Mouse (Mus musculus) common myeloid progenitor, adult 5-6 weeks (primary cell): Measurements from ENCODE around the gene Lrch3. TPM values are rescaled to one million over a fixed set of nuclear protein-coding genes. Genes with fewer than 3 reads are reported as not detected.
"Not testable (repeated sequence)": the region's sequence is repeated elsewhere in the genome, so short reads cannot be mapped to it uniquely, and the experiment has no call there.

Source experiments
- ATAC-seq: replicated peaks from 2 replicates; pipeline ENCODE4 v1.8.0; 2016; ENCODE audit warnings: low read depth, mild to moderate bottlenecking, moderate TSS enrichment, inconsistent platforms; ENCODE audit not compliant: poor library complexity, severe bottlenecking
- total RNA-seq: library from RNA; stranded (forward); fragments of 200-1000, 187-1606 nt; gene quantifications from 2 replicates; pipeline ENCODE4 v1.2.3, GENCODE M21; 2017

Lrch3 gene
- total RNA-seq, 1 experiment from 2014 or later = 20.0 TPM

DNA sequence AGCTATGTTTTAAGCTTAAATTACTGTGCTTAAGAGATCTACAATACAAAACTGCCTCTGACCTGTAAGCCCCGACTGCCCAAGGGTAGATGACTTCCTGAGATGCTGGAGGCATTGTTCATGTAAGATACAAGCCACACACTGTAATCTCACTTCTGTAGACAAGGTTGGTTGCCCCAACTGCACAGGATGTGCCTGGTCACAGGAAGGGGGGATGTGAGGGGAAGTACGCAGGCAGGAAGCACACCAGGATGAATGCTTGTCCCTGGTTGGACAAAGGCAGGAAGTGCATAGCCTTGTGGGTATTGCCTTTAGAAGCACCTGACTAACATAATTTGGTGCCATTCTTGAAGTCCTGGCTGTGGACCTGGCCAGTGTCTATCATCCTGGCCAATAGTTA, 129.4 kb downstream of the Lrch3 start:
- ATAC-seq = no peak; the same call in 1 of the 2 replicates

GRCm38 (mm10) chr16:33048004-33048403, 134.1 kb downstream of the Lrch3 start:
- ATAC-seq = no peak

GRCm38 (mm10) chr16:33048686-33049085, 134.8 kb downstream of the Lrch3 start:
- no peak for ATAC-seq

DNA sequence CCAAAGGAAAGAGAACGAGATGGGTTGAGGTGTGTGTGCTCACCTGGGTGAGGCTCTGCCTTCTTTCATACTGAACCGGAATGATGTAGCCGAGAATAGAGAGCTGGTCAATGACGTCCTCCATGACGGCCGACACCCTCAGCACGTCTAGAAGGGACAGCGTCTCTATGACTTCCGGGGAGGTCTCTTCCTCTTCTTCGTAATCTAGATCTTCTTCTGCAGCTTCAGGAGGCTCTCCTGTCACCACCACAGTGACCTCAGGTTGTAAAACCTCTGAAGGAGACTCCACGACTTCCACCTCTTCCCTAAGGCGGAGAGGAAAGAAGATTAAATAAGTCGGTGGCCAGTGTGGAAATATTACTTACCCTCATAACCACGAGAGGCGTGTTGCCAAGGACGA, 135.9 kb downstream of the Lrch3 start:
- no peak for ATAC-seq

- ATAC-seq = no peak
Measured at GRCm38 (mm10) chr16:33053141-33053540, 139.2 kb downstream of the Lrch3 start.

DNA sequence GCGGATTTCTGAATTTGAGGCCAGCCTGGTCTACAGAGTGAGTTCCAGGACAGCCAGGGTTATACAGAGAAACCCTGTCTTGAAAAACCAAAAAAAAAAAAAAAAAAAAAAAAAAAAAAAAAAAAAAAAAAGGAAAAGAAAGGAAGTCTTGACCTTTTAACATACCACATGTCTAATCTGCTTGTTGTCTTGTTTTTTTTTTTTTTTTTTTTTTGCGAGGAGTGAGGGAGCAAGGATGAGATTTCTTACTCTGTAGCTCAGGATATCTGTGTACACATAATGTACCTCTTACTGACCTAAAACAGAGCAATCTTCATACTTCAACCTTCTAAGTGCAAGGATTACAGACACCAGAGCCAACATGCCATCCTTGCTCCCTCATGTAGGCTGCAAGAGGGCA, 141.0 kb downstream of the Lrch3 start:
- not testable (repeated sequence) for ATAC-seq

- peak; percentile 16; the same call in 1 of the 2 replicates for ATAC-seq
Measured at GRCm38 (mm10) chr16:33055655-33056054, 141.8 kb downstream of the Lrch3 start.

DNA sequence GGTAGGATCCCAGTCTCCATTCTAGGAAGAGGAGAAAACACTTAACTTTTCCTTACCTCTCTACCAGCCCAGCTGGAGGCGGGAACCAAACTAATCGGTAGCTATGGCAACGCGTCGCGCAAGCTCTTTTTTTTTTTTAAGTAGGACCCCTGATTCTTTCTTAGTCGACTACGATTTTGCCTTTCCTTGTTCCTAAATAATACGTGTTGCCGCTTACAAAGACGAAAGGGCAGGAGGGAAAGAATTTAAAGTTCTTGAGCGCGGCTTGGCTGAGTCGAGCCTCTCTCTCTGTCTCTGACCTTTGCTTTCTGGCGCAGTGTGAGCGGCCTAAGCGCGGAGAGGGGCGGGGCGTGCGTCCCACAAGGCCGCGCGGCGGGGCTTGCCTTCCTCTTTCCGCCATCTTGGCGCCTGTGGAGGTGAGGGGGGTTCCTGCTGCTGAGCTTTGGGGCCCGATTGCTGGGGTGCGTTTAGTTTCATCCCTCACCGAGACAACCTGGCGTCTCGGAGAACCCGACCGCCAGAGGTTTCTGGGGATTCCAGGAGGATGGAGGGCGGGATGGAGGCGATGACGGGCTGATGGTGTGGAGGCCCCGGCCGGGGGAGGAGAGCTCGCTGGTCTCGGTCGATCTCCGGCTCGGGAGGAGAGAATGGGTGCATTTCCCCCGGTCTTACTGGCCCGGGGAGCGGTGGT, 142.3 kb downstream of the Lrch3 start, which contains the start of the genes Iqcg and Rpl35a:
Gene Iqcg (minus strand): TSS at position 124 of the 691 bp plus-strand sequence.
Gene Rpl35a (plus strand): TSS at position 359 of the 691 bp plus-strand sequence.
- peak; percentile 93 for ATAC-seq

DNA sequence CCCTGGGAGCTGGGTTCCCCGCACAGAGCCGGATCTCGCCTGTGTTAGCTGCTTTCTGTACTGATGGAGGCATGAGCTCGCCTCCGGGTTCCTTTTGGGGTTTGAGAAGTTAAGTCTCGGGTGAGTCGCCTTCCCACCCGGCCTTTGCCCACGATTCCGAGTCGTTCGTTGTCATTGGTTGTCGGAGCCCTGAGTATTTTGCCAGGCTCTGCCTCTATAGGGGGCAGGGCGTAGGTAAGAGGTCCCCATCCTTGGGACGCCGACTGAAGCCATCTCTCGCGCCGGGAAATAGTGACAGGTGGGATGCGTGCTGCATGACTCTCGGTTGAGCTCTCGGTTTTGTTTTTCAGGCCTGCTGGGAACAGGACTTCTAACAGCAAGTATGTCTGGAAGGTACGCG, 142.9 kb downstream of the Lrch3 start:
- ATAC-seq = peak; percentile 8

- ATAC-seq = no peak
Measured at GRCm38 (mm10) chr16:33058033-33058432, 144.1 kb downstream of the Lrch3 start.

DNA sequence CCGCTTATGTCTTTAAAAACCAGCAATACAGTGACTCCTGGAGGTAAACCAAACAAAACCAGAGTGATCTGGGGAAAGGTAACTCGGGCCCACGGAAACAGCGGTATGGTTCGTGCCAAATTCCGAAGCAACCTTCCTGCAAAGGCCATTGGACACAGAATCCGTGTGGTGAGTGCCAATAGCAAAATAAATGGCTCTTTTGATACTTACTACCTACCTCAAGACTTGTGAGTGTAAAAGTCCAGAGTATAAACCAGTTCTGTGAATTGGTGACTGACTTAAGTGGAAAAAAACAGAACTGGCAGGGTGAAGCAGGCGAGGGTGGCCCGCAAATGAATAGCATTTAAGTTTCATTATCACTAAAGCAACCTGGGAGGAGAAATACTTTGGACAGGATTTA, 144.8 kb downstream of the Lrch3 start:
- not testable (repeated sequence) for ATAC-seq

GRCm38 (mm10) chr16:33059471-33059870, 145.6 kb downstream of the Lrch3 start:
- no peak for ATAC-seq

DNA sequence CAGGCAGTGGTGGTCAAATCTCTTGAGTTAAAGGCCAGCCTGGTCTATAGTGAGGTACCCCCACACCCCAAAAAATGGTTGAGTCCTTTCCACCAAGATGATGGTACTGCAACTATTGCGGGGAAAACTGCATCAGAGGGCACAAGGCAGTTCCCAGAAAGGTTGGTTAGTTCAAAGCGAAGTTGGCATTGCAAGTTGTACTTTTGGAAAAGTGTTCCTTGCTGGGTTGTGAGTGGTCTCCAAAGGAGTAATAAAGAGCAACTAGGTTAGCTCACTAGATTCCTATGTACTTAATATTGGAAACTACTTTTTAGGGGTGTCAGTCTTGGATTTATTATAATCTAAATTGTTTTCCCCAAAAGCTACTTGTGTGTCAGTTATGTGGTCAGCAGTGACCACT, 147.0 kb downstream of the Lrch3 start:
- no peak for ATAC-seq

DNA sequence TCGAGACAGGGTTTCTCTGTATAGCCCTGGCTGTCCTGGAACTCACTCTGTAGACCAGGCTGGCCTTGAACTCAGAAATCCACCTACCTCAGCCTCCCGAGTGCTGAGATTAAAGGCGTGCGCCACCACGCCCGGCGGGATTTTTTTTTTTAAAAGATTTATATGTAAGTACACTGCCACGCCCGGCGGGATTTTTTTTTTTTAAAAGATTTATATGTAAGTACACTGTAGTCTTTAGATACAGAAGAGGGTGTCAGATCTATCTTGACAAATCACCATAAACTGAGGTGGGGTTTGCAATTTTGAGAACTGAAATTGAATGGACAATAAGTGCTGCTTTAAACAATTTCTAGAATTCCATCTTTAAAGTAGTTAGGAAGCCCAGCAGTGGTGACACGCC, 147.5 kb downstream of the Lrch3 start:
- no peak for ATAC-seq

GRCm38 (mm10) chr16:33062024-33062681, 148.3 kb downstream of the Lrch3 start, which contains the start of gene Lmln:
Gene Lmln (plus strand): TSS chr16:33062521.
- ATAC-seq = peak; percentile 86

DNA sequence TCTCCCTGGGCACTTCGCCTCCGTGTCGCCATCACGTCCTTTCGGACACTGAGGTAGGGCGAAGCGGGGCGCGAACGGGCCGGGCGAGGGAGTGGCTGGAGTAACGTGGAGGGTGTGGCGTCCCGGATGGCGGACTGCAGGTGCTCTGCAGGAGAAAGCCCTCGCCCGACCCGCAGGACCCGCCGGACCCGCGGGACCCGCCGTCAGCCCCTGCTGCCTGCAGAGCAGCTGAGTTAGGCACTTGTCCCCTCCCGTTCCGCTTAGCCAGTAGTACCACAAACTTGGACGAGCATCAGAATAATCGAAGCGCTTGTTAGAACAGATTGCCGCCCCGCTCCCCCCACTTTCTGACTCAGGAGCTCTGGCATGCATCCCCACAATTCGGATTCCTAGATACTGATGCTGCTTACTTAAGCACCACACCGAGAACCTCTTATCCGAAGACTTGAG, 148.8 kb downstream of the Lrch3 start:
- ATAC-seq = no peak

DNA sequence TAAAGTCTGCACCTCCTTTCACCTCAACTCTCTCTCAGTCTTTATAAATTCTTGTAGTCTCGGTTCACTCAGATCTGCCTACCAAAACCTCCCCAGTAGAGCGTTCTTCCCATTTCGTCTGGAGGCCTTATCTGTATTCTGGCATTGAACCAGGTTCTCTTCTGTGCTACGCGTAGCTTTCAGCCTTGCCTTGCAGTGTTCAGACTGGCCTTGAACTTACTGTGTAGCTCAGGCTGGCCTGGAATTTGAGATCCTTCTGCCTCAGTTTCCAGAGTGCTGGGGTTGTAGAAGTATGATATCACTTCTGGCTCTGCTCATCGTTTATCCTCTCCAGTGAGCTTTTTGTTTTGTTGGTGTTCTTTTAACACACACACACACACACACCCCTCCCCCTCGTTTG, 149.4 kb downstream of the Lrch3 start:
- peak; percentile 26 for ATAC-seq

DNA sequence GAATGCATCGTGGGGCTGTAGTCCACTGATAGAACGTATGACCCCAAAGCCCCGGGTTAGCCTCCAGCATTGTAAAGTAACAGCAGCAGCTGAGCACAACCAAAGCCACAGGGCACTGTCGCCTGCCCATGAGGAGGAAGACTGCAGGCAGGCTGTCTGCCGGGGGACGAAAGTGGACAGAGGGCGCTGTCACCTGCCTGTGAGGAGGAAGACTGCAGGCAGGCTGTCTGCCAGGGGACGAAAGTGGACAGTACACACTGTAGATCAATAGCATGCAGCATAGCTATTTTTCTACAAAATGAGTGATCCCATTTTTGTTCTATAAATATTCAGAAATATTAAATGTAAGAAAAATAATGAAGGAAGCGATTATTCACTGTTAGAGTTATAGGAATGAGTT, 150.7 kb downstream of the Lrch3 start:
- ATAC-seq = no peak
